Mouse (Mus musculus) right cerebral cortex, adult 18-20 months (tissue): ENCODE data around the gene BC100530.
"Not testable (repeated sequence)": the region's sequence is repeated elsewhere in the genome, so short reads cannot be mapped to it uniquely, and the experiment has no call there.

ENCODE experiments used
- DNase-seq: peaks from one replicate; pipeline ENCODE4 v3.0.0; 2022; ENCODE audit warnings: mixed read lengths

The BC100530 gene

DNA sequence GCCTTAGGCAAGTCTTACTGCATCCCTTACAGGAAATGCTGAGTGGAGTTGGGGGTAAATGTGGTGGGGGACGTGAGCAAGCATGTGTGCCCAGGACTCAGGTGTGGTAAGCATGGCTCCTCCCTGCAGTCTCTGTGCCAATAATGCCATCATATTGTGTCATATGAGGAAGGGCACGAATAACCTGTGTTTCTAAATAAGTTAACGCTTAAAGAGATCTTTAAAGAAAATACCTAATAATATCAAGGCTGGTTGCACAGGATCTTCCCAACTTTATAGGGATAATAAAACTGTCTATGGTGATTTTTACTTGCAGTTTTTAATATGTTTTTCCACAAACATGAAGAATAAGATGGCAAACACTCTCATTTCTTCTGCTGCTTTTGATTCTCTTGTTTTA, at the start of gene BC100530:
Gene BC100530 (minus strand): TSS at position 101 of the 400 bp plus-strand sequence.
- not testable (repeated sequence) for DNase-seq

DNA sequence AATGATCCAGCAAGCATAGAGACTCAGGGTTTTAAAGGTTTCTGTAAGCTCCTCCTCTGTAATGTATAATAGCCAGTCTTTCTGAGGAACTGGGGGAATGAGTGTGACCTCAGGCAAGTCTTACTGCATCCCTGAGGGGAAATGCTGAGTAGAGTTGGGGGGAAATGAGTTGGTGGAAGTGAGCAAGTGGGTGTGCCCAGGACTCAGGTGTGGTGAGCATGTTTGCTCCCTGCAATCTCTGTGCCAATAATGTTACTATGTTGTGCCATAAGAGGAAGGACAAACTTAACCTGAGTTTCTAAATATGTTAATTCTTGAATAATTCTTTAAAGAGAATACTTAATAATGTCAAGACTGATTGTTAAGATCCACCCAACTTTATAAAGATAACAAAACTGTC, 40.8 kb upstream of the BC100530 start, which contains the start of gene Stfa2:
Gene Stfa2 (minus strand): TSS at position 101 of the 400 bp plus-strand sequence.
- DNase-seq, result no peak

DNA sequence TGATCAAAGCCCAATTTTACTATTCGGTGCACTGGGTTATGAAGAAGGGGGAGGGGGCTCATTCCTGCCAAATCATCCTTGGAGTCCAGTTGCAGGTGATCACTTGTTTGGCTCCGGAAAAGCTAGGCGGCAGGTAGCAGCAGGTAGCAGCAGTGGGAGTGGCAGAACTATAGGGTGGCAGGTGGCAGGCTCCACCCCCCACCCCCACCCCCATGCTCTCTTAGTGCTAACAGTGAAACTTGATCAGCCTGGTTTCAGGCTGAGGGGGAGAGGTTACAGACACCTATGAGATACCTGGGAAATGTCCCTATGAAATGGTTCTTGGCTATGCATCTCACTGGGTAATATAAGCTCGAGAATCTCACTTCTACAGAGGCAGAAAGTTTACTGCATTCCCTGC, 21.5 kb upstream of the BC100530 start:
- no peak for DNase-seq

DNA sequence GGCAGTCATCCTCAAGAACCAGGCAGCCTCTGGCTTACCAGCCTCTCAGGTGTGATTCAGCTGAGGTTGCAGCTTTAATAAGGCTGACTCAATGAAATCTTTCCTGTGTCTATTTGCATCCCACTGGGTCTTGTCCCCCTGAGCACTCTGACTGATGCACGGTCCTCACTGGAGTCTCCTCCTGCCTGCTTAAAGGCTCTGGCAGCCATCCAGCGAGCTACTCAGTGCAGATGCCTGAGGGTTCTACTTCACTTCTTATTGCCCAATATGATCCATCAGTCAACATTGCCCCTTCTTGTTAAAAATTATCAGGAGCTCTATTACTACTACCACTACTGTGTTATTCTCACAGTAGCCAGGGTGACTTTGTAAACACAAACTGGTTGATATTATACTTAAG, 30.4 kb downstream of the BC100530 start:
- DNase-seq, result no peak

DNA sequence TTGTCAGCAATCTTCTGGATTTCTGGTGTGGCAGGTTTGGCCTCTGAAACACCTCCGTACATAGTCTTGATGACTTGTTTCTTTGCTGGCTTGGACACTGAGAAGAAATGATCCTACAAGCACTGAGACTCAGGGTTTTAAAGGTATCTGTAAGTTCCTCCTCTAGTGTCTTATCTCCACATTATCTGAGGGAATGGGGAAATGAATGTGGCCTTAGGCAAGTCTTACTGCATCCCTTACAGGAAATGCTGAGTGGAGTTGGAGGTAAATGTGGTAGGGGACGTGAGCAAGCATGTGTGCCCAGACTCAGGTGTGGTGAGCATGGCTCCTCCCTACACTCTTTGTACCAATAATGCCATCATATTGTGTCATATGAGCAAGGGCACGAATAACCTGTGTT, 33.3 kb downstream of the BC100530 start, which contains the start of gene BC117090:
Gene BC117090 (minus strand): TSS at position 101 of the 400 bp plus-strand sequence.
- no peak for DNase-seq

DNA sequence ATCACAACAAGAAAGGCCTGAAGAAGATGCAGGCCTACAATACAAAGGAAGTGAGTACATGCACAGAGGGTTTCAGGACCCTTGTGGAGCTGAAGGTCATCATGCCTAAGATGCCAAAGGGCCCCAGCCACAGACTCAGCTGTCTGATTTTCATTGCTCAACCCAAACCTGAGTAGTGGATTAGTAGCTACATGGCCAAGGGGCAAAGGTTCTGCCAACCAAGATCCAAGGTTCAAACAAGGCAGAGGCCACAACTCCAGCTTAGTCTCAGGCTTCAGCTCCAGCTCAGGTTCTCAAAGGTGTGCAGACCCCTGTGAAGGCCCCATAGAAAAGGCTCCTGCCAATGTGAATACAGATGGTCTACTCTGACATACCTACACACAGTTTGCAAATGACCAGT, 48.3 kb downstream of the BC100530 start:
- DNase-seq, result no peak

DNA sequence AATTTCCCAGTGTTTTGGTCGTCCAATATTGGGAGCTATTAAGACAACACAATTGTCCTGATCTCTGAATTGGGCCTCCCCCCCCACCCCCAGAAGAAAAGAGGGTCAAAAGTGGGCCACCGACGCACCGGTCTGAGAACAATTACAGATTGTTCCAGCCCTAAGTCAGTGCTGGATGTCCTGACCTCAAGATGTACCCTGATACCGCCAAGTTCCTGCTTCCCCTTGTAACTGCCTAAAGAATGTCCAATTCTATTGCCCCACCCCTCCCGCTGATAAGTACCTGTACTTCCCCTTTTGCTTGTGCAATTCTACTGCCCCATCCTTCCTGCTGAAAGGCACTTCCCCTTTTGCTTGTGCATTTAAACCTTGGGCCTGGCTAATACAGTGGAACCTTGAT, 51.4 kb downstream of the BC100530 start:
- not testable (repeated sequence) for DNase-seq
